Mouse (Mus musculus): ENCODE measurements around the gene Lcor.
A peak's percentile ranks its signal among the peaks of the same experiment; 100 is the strongest.

Gene Lcor

GRCm38 (mm10) chr19:41482190-41482908 lies at the start of gene Lcor:
Gene Lcor (plus strand): TSS chr19:41482637.
- peak; percentile 84 to 92 for DNase-seq

GRCm38 (mm10) chr19:41435366-41435765 lies 47.1 kb upstream of the Lcor start:
- DNase-seq, result no peak

GRCm38 (mm10) chr19:41436461-41436860 lies 46.0 kb upstream of the Lcor start:
- DNase-seq, result no peak

GRCm38 (mm10) chr19:41438953-41439352 lies 43.5 kb upstream of the Lcor start:
- DNase-seq, result no peak

GRCm38 (mm10) chr19:41441446-41441845 lies 41.0 kb upstream of the Lcor start:
- no peak for DNase-seq

GRCm38 (mm10) chr19:41441911-41442607 lies 40.4 kb upstream of the Lcor start:
- DNase-seq, result no peak

- peak; percentile 71 for DNase-seq
These were observed 39.8 kb upstream of the Lcor start for GRCm38 (mm10) chr19:41442608-41442969.

- peak in 1 of 2 experiments; percentile 12 for DNase-seq
These were observed 37.9 kb upstream of the Lcor start for GRCm38 (mm10) chr19:41444491-41444890.

GRCm38 (mm10) chr19:41445013-41445610 lies 37.3 kb upstream of the Lcor start:
- DNase-seq, result no peak

- DNase-seq, result no peak
These were observed 36.7 kb upstream of the Lcor start for GRCm38 (mm10) chr19:41445723-41446122.

- no peak for DNase-seq
These were observed 35.3 kb upstream of the Lcor start for GRCm38 (mm10) chr19:41447166-41447565.

- no peak for DNase-seq
These were observed 34.7 kb upstream of the Lcor start for GRCm38 (mm10) chr19:41447760-41448159.

- DNase-seq, result no peak
These were observed 32.9 kb upstream of the Lcor start for GRCm38 (mm10) chr19:41449415-41450075.

- no peak for DNase-seq
These were observed 30.3 kb upstream of the Lcor start for GRCm38 (mm10) chr19:41452166-41452565.

GRCm38 (mm10) chr19:41454601-41455000 lies 27.8 kb upstream of the Lcor start:
- no peak for DNase-seq

- DNase-seq, result peak; percentile 36 to 64
These were observed 27.3 kb upstream of the Lcor start for GRCm38 (mm10) chr19:41455091-41455626.

- no peak for DNase-seq
These were observed 25.3 kb upstream of the Lcor start for GRCm38 (mm10) chr19:41457181-41457580.

- no peak for DNase-seq
These were observed 20.2 kb upstream of the Lcor start for GRCm38 (mm10) chr19:41462166-41462735.

- DNase-seq, result no peak
These were observed 18.6 kb upstream of the Lcor start for GRCm38 (mm10) chr19:41463841-41464240.

GRCm38 (mm10) chr19:41466475-41466874 lies 16.0 kb upstream of the Lcor start:
- DNase-seq, result no peak

- DNase-seq, result no peak
These were observed 8.8 kb upstream of the Lcor start for GRCm38 (mm10) chr19:41473566-41474135.

GRCm38 (mm10) chr19:41474943-41475342 lies 7.5 kb upstream of the Lcor start:
- peak; percentile 49 to 56 for DNase-seq

Data from kidney, postnatal 4 days (tissue).